Mouse (Mus musculus): ENCODE results near the gene Btbd6.

DNA sequence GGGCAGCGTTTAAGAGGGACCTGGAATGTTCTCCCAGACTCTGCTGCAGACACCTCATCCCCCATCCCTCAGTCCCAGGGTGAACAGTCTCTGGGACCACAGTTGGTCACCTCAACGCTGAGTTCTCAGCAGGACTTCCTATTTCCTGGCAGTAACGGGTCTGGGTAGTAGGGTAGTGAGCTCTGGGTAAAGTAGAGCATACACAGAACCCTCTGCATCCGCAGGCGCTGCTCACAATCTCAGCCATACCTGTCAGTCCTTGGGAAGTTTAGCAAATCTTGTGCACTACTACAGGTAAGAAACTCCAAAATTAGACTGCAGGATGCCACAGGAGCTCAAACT, 24.8 kb downstream of the Btbd6 start:
- no peak for TF ChIP-seq CTCF (IDR thresholded peaks at IDR 0.05; ENCODE audit: low read depth)
- no peak for TF ChIP-seq EP300 (IDR thresholded peaks at IDR 0.05; ENCODE audit: low read depth)

Measured in heart, postnatal 0 days (tissue).